Mouse (Mus musculus): ENCODE measurements around the gene Inava. TPM values are rescaled to one million over a fixed set of nuclear protein-coding genes. Genes with fewer than 3 reads are reported as not detected.

Inava gene
- total and polyA plus RNA-seq, 3 experiments: 0.34 TPM; not detected in 1

- Histone ChIP-seq H3K79me2 (replicated peaks; ENCODE audit: control insufficient read depth, extremely low read depth, insufficient read depth, poor library complexity, severe bottlenecking) (no peaks in the 10 kb centered on the region), H3K4me2 (ENCODE audit: insufficient read depth, low read depth, poor library complexity, severe bottlenecking) (no peak overlapping the region), H3K27me3 (replicated peaks) (peaks cover 22% of the 10 kb centered on the region), H3K4me3 (replicated peaks in 1 of 3; ENCODE audit: low read depth in 2 of 3, low read length in 2 of 3, poor library complexity in 1 of 3) (no peak overlapping the region), H3K4me1 (ENCODE audit: control insufficient read depth in 1 of 2, insufficient read depth in 2 of 2) (peaks cover 13 to 24% of the 10 kb centered on the region in 2 experiments), H3K27ac (ENCODE audit: insufficient read depth, low read depth) (no peak overlapping the region), H3K36me3 (replicated peaks in 1 of 2; ENCODE audit: control insufficient read depth in 1 of 2, insufficient read depth in 1 of 2, low read length in 1 of 2) (no peaks in the 10 kb centered on the region), H3K9me3 (replicated peaks; ENCODE audit: low read length) (no peaks in the 10 kb centered on the region), H3K9ac (ENCODE audit: insufficient read depth, low read depth) (no peak overlapping the region)
- in situ Hi-C loops (cut with MboI; ENCODE audit: low pct_ligation_motif_present, low pct_unique_long_range_greater_than_20kb, low sequenced_read_pairs) (no loop called here), dilution Hi-C loops (cut with MboI; ENCODE audit: extremely low pct_ligation_motif_present, extremely low pct_unique_long_range_greater_than_20kb, low sequenced_read_pairs) (no loop called here)
- DNase-seq (ENCODE audit: extremely low read depth): no peak
- TF ChIP-seq MXI1 (IDR thresholded peaks at IDR 0.05; ENCODE audit: low read depth, low read length) (no peak), CHD2 (IDR thresholded peaks at IDR 0.05; ENCODE audit: low read length) (no peak), NRF1 (IDR thresholded peaks at IDR 0.05; ENCODE audit: low read depth, low read length) (no peak), POLR2AphosphoS2 (IDR thresholded peaks at IDR 0.05; ENCODE audit: low read depth, low read length) (no peak), EP300 (IDR thresholded peaks at IDR 0.05; ENCODE audit: low read length) (no peak), USF2 (conservative IDR thresholded peaks at IDR 0.05; ENCODE audit: low read depth, low read length) (no peak), ZNF384 (IDR thresholded peaks at IDR 0.05; ENCODE audit: low read depth, low read length) (no peak), JUND (conservative IDR thresholded peaks at IDR 0.05; ENCODE audit: low read depth, low read length) (no peak), IRF4 (IDR thresholded peaks at IDR 0.05; ENCODE audit: low read depth, low read length) (no peak), MEF2A (IDR thresholded peaks at IDR 0.05; ENCODE audit: borderline replicate concordance, low read depth, low read length) (no peak), PAX5 (IDR thresholded peaks at IDR 0.05; ENCODE audit: low read length) (no peak), TCF12 (IDR thresholded peaks at IDR 0.05; ENCODE audit: low read depth, low read length) (no peak), NELFE (IDR thresholded peaks at IDR 0.05; ENCODE audit: low read depth, low read length) (no peak), HCFC1 (IDR thresholded peaks at IDR 0.05; ENCODE audit: low read depth, low read length) (no peak), CHD1 (IDR thresholded peaks at IDR 0.05; ENCODE audit: low read depth, low read length) (no peak), SMC3 (IDR thresholded peaks at IDR 0.05; ENCODE audit: low read depth, low read length) (no peak)
Observed at GRCm38 (mm10) chr1:136230201-136230600, 3.9 kb downstream of the Inava start.

GRCm38 (mm10) chr1:136229040-136229373 is 5.1 kb downstream of the Inava start:
- no peaks in the 10 kb centered on the region for H3K79me2 ChIP-seq (replicated peaks; ENCODE audit: control insufficient read depth, extremely low read depth, insufficient read depth, poor library complexity, severe bottlenecking)
- H3K27ac ChIP-seq (ENCODE audit: insufficient read depth, low read depth): no peak overlapping the region
- H3K9me3 ChIP-seq (replicated peaks; ENCODE audit: low read length): no peaks in the 10 kb centered on the region
- no peak overlapping the region for H3K9ac ChIP-seq (ENCODE audit: insufficient read depth, low read depth)
- no peaks in the 10 kb centered on the region for H3K36me3 ChIP-seq (replicated peaks in 1 of 2; ENCODE audit: control insufficient read depth in 1 of 2, insufficient read depth in 1 of 2, low read length in 1 of 2)
- dilution Hi-C loops (cut with MboI; ENCODE audit: extremely low pct_ligation_motif_present, extremely low pct_unique_long_range_greater_than_20kb, low sequenced_read_pairs) (no loop called here), in situ Hi-C loops (cut with MboI; ENCODE audit: low pct_ligation_motif_present, low pct_unique_long_range_greater_than_20kb, low sequenced_read_pairs) (no loop called here)
- no peak overlapping the region for H3K4me3 ChIP-seq (replicated peaks in 1 of 3; ENCODE audit: low read depth in 2 of 3, low read length in 2 of 3, poor library complexity in 1 of 3)
- H3K4me2 ChIP-seq (ENCODE audit: insufficient read depth, low read depth, poor library complexity, severe bottlenecking): no peak overlapping the region
- peaks cover 13 to 21% of the 10 kb centered on the region in 2 experiments for H3K4me1 ChIP-seq (ENCODE audit: control insufficient read depth in 1 of 2, insufficient read depth in 2 of 2)
- no peak for DNase-seq (ENCODE audit: extremely low read depth)
- H3K27me3 ChIP-seq (replicated peaks): peaks cover 13% of the 10 kb centered on the region
- TF ChIP-seq MAFK (IDR thresholded peaks at IDR 0.05; ENCODE audit: insufficient replicate concordance, low read length) (no peak), CHD2 (IDR thresholded peaks at IDR 0.05; ENCODE audit: low read length) (no peak), GABPA (IDR thresholded peaks at IDR 0.05; ENCODE audit: insufficient replicate concordance, low read depth, low read length) (no peak), NRF1 (IDR thresholded peaks at IDR 0.05; ENCODE audit: low read depth, low read length) (no peak), USF2 (conservative IDR thresholded peaks at IDR 0.05; ENCODE audit: low read depth, low read length) (no peak), RAD21 (IDR thresholded peaks at IDR 0.05; ENCODE audit: low read depth, low read length) (no peak), CHD1 (IDR thresholded peaks at IDR 0.05; ENCODE audit: low read depth, low read length) (no peak), ZC3H11A (IDR thresholded peaks at IDR 0.05; ENCODE audit: low read depth, low read length) (no peak), MAZ (IDR thresholded peaks at IDR 0.05; ENCODE audit: low read depth, low read length) (no peak), ZMIZ1 (IDR thresholded peaks at IDR 0.05; ENCODE audit: low read depth, low read length) (no peak), ELF1 (IDR thresholded peaks at IDR 0.05; ENCODE audit: low read depth, low read length) (no peak), PAX5 (IDR thresholded peaks at IDR 0.05; ENCODE audit: low read length) (no peak), POLR2A (IDR thresholded peaks at IDR 0.05; ENCODE audit: low read depth, low read length) (no peak), TCF12 (IDR thresholded peaks at IDR 0.05; ENCODE audit: low read depth, low read length) (no peak), ZNF384 (IDR thresholded peaks at IDR 0.05; ENCODE audit: low read depth, low read length) (no peak), MAX (IDR thresholded peaks at IDR 0.05; ENCODE audit: low read length) (no peak), E2F4 (IDR thresholded peaks at IDR 0.05; ENCODE audit: insufficient replicate concordance, low read depth, low read length) (no peak), JUND (conservative IDR thresholded peaks at IDR 0.05; ENCODE audit: low read depth, low read length) (no peak)
